Mouse (Mus musculus): ENCODE data around the gene Acot8. TPM values are rescaled to one million over a fixed set of nuclear protein-coding genes. Genes with fewer than 3 reads are reported as not detected.

The Acot8 gene
- polyA plus RNA-seq (2014; fragmentation: Illumina TruSeq; extraction: RNeasy Lipid Tissue Mini Kit (QIAGEN cat#74804); ENCODE audit: low read depth, low replicate concordance), result 1.3 TPM

DNA sequence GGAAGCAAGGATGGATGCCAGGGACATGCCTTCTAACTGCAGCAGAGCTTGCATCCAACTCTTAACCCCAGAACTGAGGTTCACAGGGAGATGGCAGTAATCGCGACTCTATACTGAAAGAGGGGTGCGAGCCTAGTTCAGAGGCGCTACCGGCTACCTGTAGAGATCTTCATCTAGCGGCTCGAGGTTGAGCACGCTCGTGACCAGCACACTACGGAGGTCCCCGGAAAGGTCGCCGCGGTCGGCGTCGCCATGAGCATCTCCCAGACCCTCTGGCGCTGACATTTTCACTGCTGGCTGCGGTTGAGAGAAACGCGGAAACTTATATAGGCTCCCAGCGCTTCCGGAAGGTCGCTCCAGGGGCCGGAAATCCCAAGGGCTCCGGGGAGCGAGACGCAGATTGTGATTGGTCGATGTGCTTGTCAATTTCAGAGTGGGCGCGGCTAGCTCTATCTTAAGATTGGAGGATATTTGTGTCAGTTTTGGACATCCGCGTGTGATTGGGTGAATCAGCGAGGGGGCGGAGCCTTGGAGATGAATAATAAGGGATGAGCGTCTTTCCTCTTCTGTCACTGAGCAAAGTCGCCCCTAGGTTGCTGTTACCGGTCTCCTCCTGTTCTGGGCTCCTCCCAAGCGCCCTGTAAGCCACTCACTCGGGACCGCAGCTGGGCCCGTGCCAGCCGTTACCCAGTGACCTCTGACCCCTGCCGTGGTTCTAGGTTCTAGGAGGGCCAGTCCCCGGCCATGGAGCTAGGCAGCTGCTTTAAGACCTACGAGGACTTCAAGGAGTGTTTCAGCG is at the start of gene Acot8, which contains the start of gene Zswim3:
TSS of gene Acot8 (minus strand) at position 350 of the 799 bp plus-strand sequence.
TSS of gene Zswim3 (plus strand) at position 566 of the 799 bp plus-strand sequence.

DNA sequence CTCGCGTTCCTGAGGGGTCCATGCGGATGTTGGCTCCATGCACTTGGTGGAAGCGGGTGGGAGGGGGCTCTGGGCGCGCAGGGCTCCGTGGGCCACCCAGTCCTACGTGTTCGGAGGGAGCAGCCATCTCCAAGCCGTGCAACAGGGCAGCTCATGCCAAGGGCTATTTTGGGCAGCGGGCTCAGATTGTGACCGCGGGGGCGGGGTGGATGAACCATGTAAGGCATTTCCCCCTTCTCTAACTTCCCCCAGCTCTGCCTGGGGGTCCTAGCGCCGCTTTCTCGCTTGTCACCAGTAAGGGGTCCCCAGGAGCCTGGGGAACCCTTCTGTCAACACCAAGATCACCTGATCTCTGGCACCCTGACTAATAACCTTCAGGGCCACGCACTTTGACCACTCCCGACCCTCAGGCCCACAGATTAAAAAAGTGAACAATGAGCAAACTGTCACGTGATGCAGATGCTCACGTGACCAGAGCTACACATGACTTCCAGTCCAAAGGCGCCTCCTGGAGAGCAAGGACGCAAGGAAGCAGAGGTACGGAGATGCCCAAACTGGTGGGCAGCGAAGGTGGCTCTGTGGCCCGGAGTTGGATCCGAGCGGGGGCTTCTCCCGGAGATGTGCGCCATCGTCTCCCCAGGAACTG is 28.8 kb upstream of the Acot8 start, which contains the start of gene Neurl2:
TSS of gene Neurl2 (minus strand) at position 143 of the 646 bp plus-strand sequence.

DNA sequence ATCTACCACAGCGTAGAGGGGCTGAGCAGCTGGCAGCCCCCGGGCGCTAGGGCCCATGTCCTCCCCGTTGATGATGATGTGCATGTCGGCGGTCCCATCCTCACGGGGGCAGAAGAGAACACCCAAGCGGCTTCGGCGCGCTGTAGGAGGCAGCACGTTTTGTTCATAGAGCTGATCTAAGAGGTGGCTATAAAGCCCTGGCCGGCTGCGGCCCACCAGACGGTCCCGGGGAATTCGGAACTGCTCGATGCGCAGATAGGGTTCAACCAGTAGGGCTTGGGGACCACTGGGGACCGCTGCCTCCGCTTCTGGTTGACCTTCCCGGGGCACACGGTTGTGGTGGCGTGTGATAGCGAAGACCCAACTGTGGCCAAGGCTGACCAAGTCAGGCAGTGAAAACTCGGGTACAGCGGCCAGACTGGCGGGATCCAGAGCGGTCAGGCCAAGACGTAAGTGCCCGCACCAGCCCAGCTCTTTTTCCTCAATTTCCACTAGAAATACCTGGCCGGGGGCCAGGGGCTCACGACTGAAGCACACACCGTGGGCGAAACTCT is 28.1 kb upstream of the Acot8 start, which contains the start of gene Ctsa:
TSS of gene Ctsa (plus strand) at position 126 of the 554 bp plus-strand sequence.

DNA sequence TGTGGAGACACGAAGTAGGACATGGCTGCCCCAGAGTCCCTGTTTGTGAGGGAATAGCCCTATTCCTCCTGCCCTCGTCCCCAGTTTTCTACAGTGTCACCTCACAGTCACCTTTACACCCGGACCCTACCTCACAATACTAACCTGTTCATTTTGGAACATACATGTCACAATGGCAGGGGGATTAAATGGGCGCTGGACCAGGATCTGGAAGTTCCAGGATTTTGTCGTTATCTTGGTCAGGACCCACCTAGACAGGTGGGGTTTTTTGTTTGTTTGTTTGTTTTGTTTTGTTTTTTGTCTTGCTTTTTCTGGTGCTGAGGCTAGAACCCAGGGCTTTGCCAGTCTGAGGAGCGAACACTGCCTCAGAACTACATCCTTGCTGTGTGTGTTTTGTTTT is 23.8 kb upstream of the Acot8 start, which contains the start of gene Spata25:
TSS of gene Spata25 (minus strand) at position 101 of the 400 bp plus-strand sequence.

DNA sequence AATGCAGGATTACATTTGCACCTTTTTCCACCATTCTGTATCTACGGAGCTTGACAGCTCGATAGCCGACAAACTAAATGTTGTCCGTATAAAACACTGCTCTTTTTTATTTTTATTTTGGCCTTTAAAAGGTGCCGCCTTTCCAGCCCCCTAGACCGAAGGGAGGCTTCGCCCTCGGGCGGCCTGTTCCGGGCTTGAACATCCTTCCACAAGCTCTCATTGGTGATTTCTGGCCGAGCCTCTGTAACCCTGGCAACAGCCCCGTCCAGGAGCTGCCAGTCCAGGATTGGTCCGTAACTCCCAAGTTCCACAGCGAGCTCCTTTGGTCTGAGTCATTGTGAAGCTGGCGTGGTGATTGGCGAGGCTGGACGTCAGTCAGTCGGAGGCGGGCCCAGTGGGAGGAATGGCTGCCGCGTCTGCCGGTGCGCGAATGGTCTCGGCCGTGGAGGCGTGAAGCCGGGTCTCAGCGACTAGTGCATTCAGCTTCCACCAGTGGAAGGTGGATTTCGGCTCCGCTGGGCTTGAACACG is 18.0 kb upstream of the Acot8 start, which contains the start of gene Zswim1:
TSS of gene Zswim1 (plus strand) at position 51 of the 530 bp plus-strand sequence.

DNA sequence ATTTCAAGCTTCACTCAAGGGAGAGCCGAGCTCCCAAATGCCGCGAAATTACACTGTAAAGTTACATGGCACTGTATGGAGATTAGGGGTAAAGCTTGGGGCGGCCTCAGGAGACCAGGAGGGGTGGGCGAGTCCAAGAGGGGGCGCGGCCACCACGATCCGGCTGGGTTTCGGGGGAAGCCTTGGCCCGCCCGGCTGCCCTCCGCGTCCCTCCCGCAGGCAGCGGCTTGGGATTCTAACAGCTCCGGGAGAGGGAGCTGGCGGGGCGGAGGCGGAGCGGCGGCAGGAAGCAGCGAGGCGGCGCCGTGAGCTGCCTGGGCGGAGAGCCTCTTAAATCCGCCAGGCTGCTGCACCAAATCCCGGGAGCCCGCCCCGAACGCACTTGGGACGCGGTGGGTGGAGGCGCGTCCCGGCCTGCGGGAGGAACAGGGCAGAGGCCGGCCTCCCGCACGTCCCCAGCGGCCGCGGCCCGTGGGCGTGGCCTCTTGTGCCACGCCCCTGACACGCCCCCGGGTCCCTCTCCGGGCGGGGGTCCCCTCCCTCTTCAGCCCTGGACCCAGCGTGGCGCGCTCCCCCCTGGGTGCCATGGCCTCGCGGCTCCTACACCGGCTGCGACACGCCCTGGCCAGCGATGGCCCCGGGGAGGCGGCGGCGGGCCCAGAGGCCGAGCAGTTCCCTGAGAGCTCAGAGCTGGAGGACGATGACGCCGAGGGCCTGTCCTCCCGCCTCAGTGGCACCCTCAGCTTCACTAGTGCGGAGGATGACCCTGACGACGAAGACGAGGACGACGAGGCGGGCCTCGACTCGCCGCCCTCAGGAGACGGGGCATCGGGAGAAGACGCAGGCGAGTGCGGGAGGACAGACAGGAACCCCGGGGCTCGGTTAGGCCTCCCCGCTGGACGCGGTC is 18.9 kb downstream of the Acot8 start, which contains the start of gene Snx21:
TSS of gene Snx21 (plus strand) at position 343 of the 907 bp plus-strand sequence.

DNA sequence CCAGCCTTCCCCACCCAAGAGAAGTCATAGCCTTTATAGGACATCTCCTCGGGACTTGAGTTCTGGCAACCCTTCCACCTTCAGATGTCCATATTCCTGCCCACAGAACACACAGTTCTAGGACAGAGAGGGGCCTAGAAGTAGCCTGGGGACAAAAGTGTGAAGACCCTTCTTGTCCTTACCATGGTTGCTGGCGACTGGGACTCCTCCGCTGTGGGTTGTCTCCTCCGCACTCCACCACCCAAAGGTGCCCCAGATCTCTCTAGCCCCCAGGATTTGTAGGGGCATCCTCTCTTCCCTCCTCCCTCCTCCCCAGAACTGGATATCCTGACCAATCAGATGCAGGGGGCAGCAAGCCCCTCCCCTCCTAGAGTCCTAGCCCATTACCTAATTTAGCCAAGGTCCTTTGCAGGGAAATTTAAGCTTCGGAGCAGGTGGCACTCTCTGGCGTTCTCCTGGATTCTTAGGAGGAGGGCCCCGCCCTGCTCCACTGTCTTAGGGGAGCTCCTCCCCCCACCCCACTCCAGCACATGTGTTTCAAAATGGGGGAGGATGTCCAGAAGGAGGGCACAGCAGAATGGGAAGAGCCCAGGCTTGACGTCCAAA is 25.1 kb downstream of the Acot8 start, which contains the start of gene Tnnc2:
TSS of gene Tnnc2 (minus strand) at position 487 of the 606 bp plus-strand sequence.

DNA sequence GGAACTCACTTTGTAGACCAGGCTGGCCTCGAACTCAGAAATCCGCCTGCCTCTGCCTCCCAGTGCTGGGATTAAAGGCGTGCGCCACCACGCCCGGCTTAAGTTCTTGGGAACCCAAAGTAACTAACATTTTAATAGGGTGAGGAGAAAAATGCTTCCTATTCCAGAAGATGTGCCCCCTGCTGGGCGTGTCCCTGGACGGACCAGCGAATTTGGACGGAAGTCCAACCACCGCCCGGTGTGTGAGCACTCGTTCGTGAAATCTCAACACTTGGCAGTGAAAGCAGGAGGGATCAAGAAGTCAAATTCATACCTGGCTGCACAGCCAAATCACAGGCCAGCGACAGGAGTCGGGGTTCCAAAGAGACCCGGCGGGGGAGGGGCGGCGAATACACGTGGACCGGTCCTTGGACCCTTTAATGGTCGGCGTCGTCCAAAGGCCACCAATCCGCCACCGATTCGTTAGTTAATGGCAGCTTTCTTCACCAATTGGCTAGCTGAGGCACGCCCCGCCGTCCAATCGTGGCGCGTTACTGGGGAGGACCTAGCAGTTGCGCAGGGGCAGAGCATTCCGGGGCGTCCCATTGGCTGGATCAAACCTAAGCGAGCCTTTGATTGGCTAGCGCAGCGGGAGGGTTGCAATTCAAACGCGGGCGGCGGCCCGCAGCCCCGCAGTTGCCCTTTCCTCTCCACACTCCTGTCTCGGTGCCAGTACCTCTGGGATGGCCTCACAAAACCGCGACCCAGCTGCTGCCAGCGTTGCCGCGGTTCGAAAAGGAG is 35.2 kb downstream of the Acot8 start, which contains the start of gene Ube2c:
TSS of gene Ube2c (plus strand) at position 641 of the 780 bp plus-strand sequence.

DNA sequence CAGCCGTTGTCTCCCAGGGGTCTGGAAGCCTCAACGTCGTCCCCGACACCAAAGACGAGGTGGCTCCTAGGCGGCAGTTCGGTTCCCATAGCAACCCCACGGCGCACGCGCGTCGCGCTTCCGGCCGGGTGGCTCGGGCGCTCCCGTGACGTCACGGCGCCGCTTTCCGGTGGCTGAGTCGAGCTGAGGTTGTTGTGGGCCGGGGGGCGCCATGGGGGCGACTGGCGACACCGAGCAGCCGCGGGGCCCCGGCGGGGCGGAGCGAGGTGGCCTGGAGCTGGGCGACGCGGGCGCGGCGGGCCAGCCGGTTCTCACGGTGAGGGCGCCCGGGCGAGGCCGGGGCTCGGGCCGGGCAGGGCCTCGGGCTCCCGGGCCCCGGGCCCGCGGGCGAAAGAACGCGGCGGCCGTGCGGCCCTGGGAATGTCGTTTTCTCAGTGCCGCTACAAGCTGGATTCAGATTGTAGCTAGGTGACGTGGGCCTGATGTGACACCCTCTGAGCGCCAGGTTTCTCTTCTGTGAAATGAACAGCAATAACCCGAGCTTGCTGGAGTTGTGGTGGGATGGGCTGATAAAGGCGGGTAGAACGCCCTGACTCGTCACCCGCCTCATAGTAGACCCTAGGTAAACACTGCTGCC is 58.7 kb downstream of the Acot8 start, which contains the start of the genes Wfdc3 and Dnttip1:
TSS of gene Wfdc3 (minus strand) at position 89 of the 637 bp plus-strand sequence.
TSS of gene Dnttip1 (plus strand) at position 141 of the 637 bp plus-strand sequence.

Other genes starting within 250 kb of the Acot8 start
- not detected for gene Wfdc2, start 242.5 kb downstream of the Acot8 start, polyA plus RNA-seq (2014; fragmentation: Illumina TruSeq; extraction: RNeasy Lipid Tissue Mini Kit (QIAGEN cat#74804); ENCODE audit: low read depth, low replicate concordance)
- not detected for gene Spint3, start 231.4 kb downstream of the Acot8 start, polyA plus RNA-seq (2014; fragmentation: Illumina TruSeq; extraction: RNeasy Lipid Tissue Mini Kit (QIAGEN cat#74804); ENCODE audit: low read depth, low replicate concordance)
- 17.8 TPM for gene Wfdc6a, start 219.4 kb downstream of the Acot8 start, polyA plus RNA-seq (2014; fragmentation: Illumina TruSeq; extraction: RNeasy Lipid Tissue Mini Kit (QIAGEN cat#74804); ENCODE audit: low read depth, low replicate concordance)
- gene Eppin, start 211.3 kb downstream of the Acot8 start, polyA plus RNA-seq (2014; fragmentation: Illumina TruSeq; extraction: RNeasy Lipid Tissue Mini Kit (QIAGEN cat#74804); ENCODE audit: low read depth, low replicate concordance), result 83.7 TPM
- 2.2 TPM for gene Wfdc6b, start 191.4 kb downstream of the Acot8 start, polyA plus RNA-seq (2014; fragmentation: Illumina TruSeq; extraction: RNeasy Lipid Tissue Mini Kit (QIAGEN cat#74804); ENCODE audit: low read depth, low replicate concordance)
- gene Wfdc8, start 191.3 kb downstream of the Acot8 start, polyA plus RNA-seq (2014; fragmentation: Illumina TruSeq; extraction: RNeasy Lipid Tissue Mini Kit (QIAGEN cat#74804); ENCODE audit: low read depth, low replicate concordance), result 1.6 TPM
- gene Wfdc16, start 166.1 kb downstream of the Acot8 start, polyA plus RNA-seq (2014; fragmentation: Illumina TruSeq; extraction: RNeasy Lipid Tissue Mini Kit (QIAGEN cat#74804); ENCODE audit: low read depth, low replicate concordance), result 2.0 TPM
- 15.1 TPM for gene Wfdc10, start 148.8 kb downstream of the Acot8 start, polyA plus RNA-seq (2014; fragmentation: Illumina TruSeq; extraction: RNeasy Lipid Tissue Mini Kit (QIAGEN cat#74804); ENCODE audit: low read depth, low replicate concordance)
- not detected for gene Wfdc9, start 148.3 kb downstream of the Acot8 start, polyA plus RNA-seq (2014; fragmentation: Illumina TruSeq; extraction: RNeasy Lipid Tissue Mini Kit (QIAGEN cat#74804); ENCODE audit: low read depth, low replicate concordance)
- not detected for gene Wfdc11, start 130.8 kb downstream of the Acot8 start, polyA plus RNA-seq (2014; fragmentation: Illumina TruSeq; extraction: RNeasy Lipid Tissue Mini Kit (QIAGEN cat#74804); ENCODE audit: low read depth, low replicate concordance)
- 2.2 TPM for gene Wfdc13, start 119.8 kb downstream of the Acot8 start, polyA plus RNA-seq (2014; fragmentation: Illumina TruSeq; extraction: RNeasy Lipid Tissue Mini Kit (QIAGEN cat#74804); ENCODE audit: low read depth, low replicate concordance)
- gene Spint4, start 106.4 kb downstream of the Acot8 start, polyA plus RNA-seq (2014; fragmentation: Illumina TruSeq; extraction: RNeasy Lipid Tissue Mini Kit (QIAGEN cat#74804); ENCODE audit: low read depth, low replicate concordance), result not detected
- 8.1 TPM for gene Spint5, start 89.6 kb downstream of the Acot8 start, polyA plus RNA-seq (2014; fragmentation: Illumina TruSeq; extraction: RNeasy Lipid Tissue Mini Kit (QIAGEN cat#74804); ENCODE audit: low read depth, low replicate concordance)
- gene Wfdc3, start 59.0 kb downstream of the Acot8 start, polyA plus RNA-seq (2014; fragmentation: Illumina TruSeq; extraction: RNeasy Lipid Tissue Mini Kit (QIAGEN cat#74804); ENCODE audit: low read depth, low replicate concordance), result 11.3 TPM
- gene Dnttip1, start 58.9 kb downstream of the Acot8 start, polyA plus RNA-seq (2014; fragmentation: Illumina TruSeq; extraction: RNeasy Lipid Tissue Mini Kit (QIAGEN cat#74804); ENCODE audit: low read depth, low replicate concordance), result 5.0 TPM
- gene Ube2c, start 35.0 kb downstream of the Acot8 start, polyA plus RNA-seq (2014; fragmentation: Illumina TruSeq; extraction: RNeasy Lipid Tissue Mini Kit (QIAGEN cat#74804); ENCODE audit: low read depth, low replicate concordance), result 11.9 TPM
- gene Tnnc2, start 24.9 kb downstream of the Acot8 start, polyA plus RNA-seq (2014; fragmentation: Illumina TruSeq; extraction: RNeasy Lipid Tissue Mini Kit (QIAGEN cat#74804); ENCODE audit: low read depth, low replicate concordance), result not detected
- gene Snx21, start 19.1 kb downstream of the Acot8 start, polyA plus RNA-seq (2014; fragmentation: Illumina TruSeq; extraction: RNeasy Lipid Tissue Mini Kit (QIAGEN cat#74804); ENCODE audit: low read depth, low replicate concordance), result 1.4 TPM
- 14.7 TPM for gene Zswim3, start 216 bp upstream of the Acot8 start, polyA plus RNA-seq (2014; fragmentation: Illumina TruSeq; extraction: RNeasy Lipid Tissue Mini Kit (QIAGEN cat#74804); ENCODE audit: low read depth, low replicate concordance)
- gene Zswim1, start 17.8 kb upstream of the Acot8 start, polyA plus RNA-seq (2014; fragmentation: Illumina TruSeq; extraction: RNeasy Lipid Tissue Mini Kit (QIAGEN cat#74804); ENCODE audit: low read depth, low replicate concordance), result 6.0 TPM
- gene Spata25, start 23.7 kb upstream of the Acot8 start, polyA plus RNA-seq (2014; fragmentation: Illumina TruSeq; extraction: RNeasy Lipid Tissue Mini Kit (QIAGEN cat#74804); ENCODE audit: low read depth, low replicate concordance), result 15.7 TPM
- gene Ctsa, start 28.0 kb upstream of the Acot8 start, polyA plus RNA-seq (2014; fragmentation: Illumina TruSeq; extraction: RNeasy Lipid Tissue Mini Kit (QIAGEN cat#74804); ENCODE audit: low read depth, low replicate concordance), result 5.4 TPM
- gene Neurl2, start 28.6 kb upstream of the Acot8 start, polyA plus RNA-seq (2014; fragmentation: Illumina TruSeq; extraction: RNeasy Lipid Tissue Mini Kit (QIAGEN cat#74804); ENCODE audit: low read depth, low replicate concordance), result not detected
- 1.1 TPM for gene Pltp, start 52.8 kb upstream of the Acot8 start, polyA plus RNA-seq (2014; fragmentation: Illumina TruSeq; extraction: RNeasy Lipid Tissue Mini Kit (QIAGEN cat#74804); ENCODE audit: low read depth, low replicate concordance)
- 2.8 TPM for gene Pcif1, start 74.4 kb upstream of the Acot8 start, polyA plus RNA-seq (2014; fragmentation: Illumina TruSeq; extraction: RNeasy Lipid Tissue Mini Kit (QIAGEN cat#74804); ENCODE audit: low read depth, low replicate concordance)
- gene Zfp335, start 106.9 kb upstream of the Acot8 start, polyA plus RNA-seq (2014; fragmentation: Illumina TruSeq; extraction: RNeasy Lipid Tissue Mini Kit (QIAGEN cat#74804); ENCODE audit: low read depth, low replicate concordance), result 0.22 TPM
- gene Mmp9, start 135.9 kb upstream of the Acot8 start, polyA plus RNA-seq (2014; fragmentation: Illumina TruSeq; extraction: RNeasy Lipid Tissue Mini Kit (QIAGEN cat#74804); ENCODE audit: low read depth, low replicate concordance), result not detected
- 8.0 TPM for gene Slc12a5, start 155.9 kb upstream of the Acot8 start, polyA plus RNA-seq (2014; fragmentation: Illumina TruSeq; extraction: RNeasy Lipid Tissue Mini Kit (QIAGEN cat#74804); ENCODE audit: low read depth, low replicate concordance)
- gene Ncoa5, start 230.0 kb upstream of the Acot8 start, polyA plus RNA-seq (2014; fragmentation: Illumina TruSeq; extraction: RNeasy Lipid Tissue Mini Kit (QIAGEN cat#74804); ENCODE audit: low read depth, low replicate concordance), result 22.8 TPM

All from testis, adult 10 weeks (tissue).